Mouse (Mus musculus) limb, embryonic 11.5 days (tissue): Measurements from ENCODE around the gene Terb1. TPM values are rescaled to one million over a fixed set of nuclear protein-coding genes. Genes with fewer than 3 reads are reported as not detected.

ENCODE experiments used
- ATAC-seq: fragments of 200-750 bp; cut with Nextera tagmentation; 2 replicates; pipeline ENCODE4 v1.8.0; 2017; ENCODE audit warnings: low read depth; ENCODE audit not compliant: insufficient number of reproducible peaks, low FRiP score, low TSS enrichment
- DNase-seq: peaks from one replicate; pipeline ENCODE4 v3.0.0-alpha.2; 2015; ENCODE audit warnings: low spot score
- H3K27ac ChIP-seq: fragments of 300-500 bp; sonication (generic); replicated peaks from 2 replicates; pipeline ENCODE4 v1.5.1; 2014; ENCODE audit warnings: low read depth, mild to moderate bottlenecking, low read length
- H3K27me3 ChIP-seq: fragments of 300-500 bp; sonication (generic); 2 replicates; pipeline ENCODE4 v1.6.1; 2014; ENCODE audit warnings: mild to moderate bottlenecking, low read length, mixed read lengths; ENCODE audit not compliant: control insufficient read depth, insufficient read depth
- H3K36me3 ChIP-seq: fragments of 300-500 bp; sonication (generic); 2 replicates; pipeline ENCODE4 v1.6.1; 2014; ENCODE audit warnings: mild to moderate bottlenecking, low read length, moderate library complexity, mixed read lengths; ENCODE audit not compliant: control insufficient read depth, insufficient read depth
- H3K4me1 ChIP-seq: fragments of 300-500 bp; sonication (generic); 2 replicates; pipeline ENCODE4 v1.6.1; 2014; ENCODE audit warnings: low read length, mixed read lengths; ENCODE audit not compliant: control insufficient read depth, insufficient read depth
- H3K4me2 ChIP-seq: fragments of 300-500 bp; sonication (generic); 2 replicates; pipeline ENCODE4 v1.6.1; 2014; ENCODE audit warnings: low read depth, mild to moderate bottlenecking, moderate library complexity; ENCODE audit not compliant: severe bottlenecking
- H3K4me3 ChIP-seq: fragments of 300-500 bp; sonication (generic); 2 replicates; pipeline ENCODE4 v1.5.1; 2014; ENCODE audit warnings: low read depth, low read length
- H3K9ac ChIP-seq: fragments of 300-500 bp; sonication (generic); 2 replicates; pipeline ENCODE4 v1.6.1; 2014; ENCODE audit warnings: mild to moderate bottlenecking, low read length
- H3K9me3 ChIP-seq: fragments of 300-500 bp; sonication (generic); 2 replicates; pipeline ENCODE4 v1.6.1; 2016; ENCODE audit warnings: low read length; ENCODE audit not compliant: control insufficient read depth
- WGBS: fragments of 180-500 bp; shearing (Covaris S2); extraction: QIAGEN DNeasy Blood & Tissue Kit; methylation state at CpG from one replicate; pipeline ENCODE4 v1.1.7; 2014; 5-methylcytosine and 5-hydroxymethylcytosine counted together
- polyA plus RNA-seq: library from polyadenylated mRNA; unstranded; fragments of >200 nt; fragmentation: Nextera tagmentation; extraction: Ambion mirVana; gene quantifications from 2 replicates; pipeline ENCODE4 v1.2.1, GENCODE M21; 2014

The Terb1 gene
- polyA plus RNA-seq, 1 experiment from 2014 or later = 0.24 TPM

- Histone ChIP-seq H3K4me3 (no peak overlapping the region), H3K9ac (no peak overlapping the region), H3K36me3 (peaks cover 7% of the 10 kb centered on the region), H3K27me3 (no peaks in the 10 kb centered on the region), H3K9me3 (no peaks in the 10 kb centered on the region), H3K27ac (no peak overlapping the region), H3K4me1 (no peaks in the 10 kb centered on the region), H3K4me2 (no peak overlapping the region)
- WGBS = 73% methylated on average over 7 of the region's 7 CpGs
- ATAC-seq = no peak
- DNase-seq = no peak
Observed at GRCm38 (mm10) chr8:104412805-104413532, 96.7 kb downstream of the Terb1 start.

- Histone ChIP-seq H3K4me1 (no peaks in the 10 kb centered on the region), H3K9ac (no peak overlapping the region), H3K4me2 (no peak overlapping the region), H3K4me3 (no peak overlapping the region), H3K36me3 (no peaks in the 10 kb centered on the region; the same call in 1 of the 2 replicates), H3K27ac (no peak overlapping the region), H3K27me3 (no peaks in the 10 kb centered on the region), H3K9me3 (no peaks in the 10 kb centered on the region)
- DNase-seq = no peak
- ATAC-seq = no peak
- 80% methylated on average over 3 of the region's 3 CpGs for WGBS
Observed at GRCm38 (mm10) chr8:104411972-104412371, 97.7 kb downstream of the Terb1 start.

DNA sequence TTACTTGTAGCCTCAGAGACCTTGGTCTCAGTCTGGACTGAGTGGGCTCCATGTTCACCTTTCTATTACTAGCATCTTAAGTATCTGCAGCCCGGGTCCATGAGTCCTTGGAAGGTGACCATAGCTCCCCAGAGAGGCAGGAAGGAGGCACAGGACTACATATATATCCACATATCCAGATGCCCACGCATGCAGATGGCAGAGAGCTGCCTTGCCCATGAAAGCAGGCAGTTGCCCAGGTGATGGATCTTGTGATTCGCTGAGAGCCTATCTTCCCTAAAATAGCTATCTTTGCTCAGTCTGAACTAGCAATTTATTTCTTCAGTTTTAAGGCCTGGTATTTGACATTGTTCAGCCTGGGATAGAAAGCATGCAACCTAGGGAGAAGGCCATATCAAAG lies 98.2 kb downstream of the Terb1 start:
- Histone ChIP-seq H3K4me2 (no peak overlapping the region), H3K27ac (no peak overlapping the region), H3K4me3 (no peak overlapping the region), H3K9me3 (no peaks in the 10 kb centered on the region), H3K9ac (no peak overlapping the region), H3K27me3 (no peaks in the 10 kb centered on the region), H3K36me3 (no peaks in the 10 kb centered on the region; the same call in 1 of the 2 replicates), H3K4me1 (no peaks in the 10 kb centered on the region)
- no peak for DNase-seq
- 92% methylated on average over 3 of the region's 3 CpGs for WGBS
- ATAC-seq = no peak

- no peaks in the 10 kb centered on the region for H3K9me3 ChIP-seq
- ATAC-seq = no peak
- H3K9ac ChIP-seq = no peak overlapping the region
- no peaks in the 10 kb centered on the region; the same call in 1 of the 2 replicates for H3K36me3 ChIP-seq
- DNase-seq = no peak
- H3K27ac ChIP-seq = no peak overlapping the region
- no peak overlapping the region for H3K4me3 ChIP-seq
- no peaks in the 10 kb centered on the region for H3K27me3 ChIP-seq
- H3K4me1 ChIP-seq = no peaks in the 10 kb centered on the region
- WGBS = 60% methylated on average over 7 of the region's 7 CpGs
- no peak overlapping the region for H3K4me2 ChIP-seq
Observed at GRCm38 (mm10) chr8:104410628-104411273, 99.0 kb downstream of the Terb1 start.

DNA sequence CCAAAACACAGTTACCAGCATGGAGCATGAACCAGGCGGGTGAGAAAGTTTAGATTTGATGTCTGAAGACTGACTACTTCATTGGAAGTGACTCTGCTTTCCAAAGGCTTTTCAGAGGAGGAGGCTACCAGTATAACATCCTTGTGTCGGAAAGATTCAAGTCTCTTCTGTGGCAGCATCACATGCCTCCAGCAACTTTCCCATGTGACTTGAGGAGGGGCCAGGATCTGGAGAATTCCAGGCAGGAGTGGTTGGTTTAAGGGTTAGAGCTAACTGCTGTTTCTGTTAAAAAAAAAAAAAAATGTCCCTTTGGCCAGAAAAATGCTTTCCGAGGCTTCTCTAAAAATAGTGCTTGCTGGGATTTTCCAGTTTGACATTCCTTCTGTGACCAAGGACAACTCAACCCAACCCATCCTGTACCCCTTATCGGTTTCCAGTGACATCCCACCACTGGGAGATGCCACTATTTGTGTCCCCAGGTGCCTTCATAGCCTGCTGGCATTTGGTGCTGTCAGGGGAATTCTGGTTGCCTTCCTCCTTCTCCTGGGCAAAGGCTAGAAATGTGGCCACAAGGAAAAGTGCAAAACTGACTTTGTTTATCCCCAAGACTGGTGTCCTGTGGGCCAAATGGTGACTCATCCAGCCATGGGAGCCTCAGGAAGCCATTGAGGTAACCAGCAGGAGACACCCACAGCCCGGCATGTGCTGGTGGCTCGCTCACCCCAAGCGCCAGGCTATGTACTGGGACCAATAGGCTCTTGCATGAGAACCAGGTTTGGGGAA lies 101.2 kb downstream of the Terb1 start:
- WGBS = 89% methylated on average over 7 of the region's 7 CpGs
- Histone ChIP-seq H3K4me2 (no peak overlapping the region), H3K27ac (no peak overlapping the region), H3K9ac (no peak overlapping the region), H3K36me3 (no peaks in the 10 kb centered on the region), H3K4me1 (no peaks in the 10 kb centered on the region), H3K9me3 (no peaks in the 10 kb centered on the region), H3K4me3 (no peak overlapping the region), H3K27me3 (no peaks in the 10 kb centered on the region)
- DNase-seq (no peak), ATAC-seq (no peak)

- Histone ChIP-seq H3K27ac (no peak overlapping the region), H3K4me2 (no peak overlapping the region), H3K4me3 (no peak overlapping the region), H3K36me3 (no peaks in the 10 kb centered on the region), H3K4me1 (no peaks in the 10 kb centered on the region), H3K9ac (no peak overlapping the region), H3K27me3 (no peaks in the 10 kb centered on the region), H3K9me3 (no peaks in the 10 kb centered on the region)
- 82% methylated on average over 6 of the region's 6 CpGs for WGBS
- DNase-seq (no peak), ATAC-seq (no peak)
Observed at GRCm38 (mm10) chr8:104406340-104407128, 103.2 kb downstream of the Terb1 start.

DNA sequence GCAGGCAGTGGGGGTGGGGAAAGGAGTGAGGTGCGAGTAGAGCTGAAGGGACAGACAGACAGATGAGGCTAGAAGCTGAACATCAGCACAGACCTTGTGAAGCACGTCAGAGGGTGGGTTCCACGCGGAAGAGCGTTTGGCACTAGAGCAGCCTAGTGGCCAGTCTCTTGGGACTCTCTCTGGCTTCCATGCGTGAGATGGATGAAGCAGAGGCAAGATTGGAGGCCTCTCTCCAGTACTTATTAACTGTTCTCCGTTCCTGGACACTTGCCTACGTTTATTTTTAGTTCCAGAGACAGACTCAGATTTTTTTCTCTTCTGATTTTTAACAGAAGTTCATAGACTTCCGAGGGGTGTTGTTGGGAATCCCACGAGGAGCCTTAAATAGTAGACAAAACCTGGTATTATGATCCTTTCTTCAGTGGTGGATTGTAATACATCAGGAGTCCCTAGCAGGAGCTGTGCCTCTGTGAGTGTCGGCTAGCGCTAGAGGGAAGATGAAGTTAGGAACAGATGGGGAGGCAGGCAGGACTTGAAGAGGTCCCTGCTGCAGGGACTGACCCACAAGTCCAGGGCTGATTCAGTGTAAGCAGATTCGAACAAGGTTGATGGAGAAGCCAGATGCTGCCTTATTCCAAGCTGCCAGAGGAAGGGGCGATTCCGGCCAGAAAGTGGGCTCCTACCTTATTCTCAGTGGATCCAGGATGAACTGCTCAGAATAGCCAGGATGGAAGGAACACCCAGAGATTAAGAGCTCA lies 104.1 kb downstream of the Terb1 start:
- whole genome bisulfite sequencing = 76% methylated on average over 15 of the region's 15 CpGs
- Histone ChIP-seq H3K27me3 (no peaks in the 10 kb centered on the region), H3K4me1 (no peaks in the 10 kb centered on the region), H3K36me3 (no peaks in the 10 kb centered on the region), H3K27ac (no peak overlapping the region), H3K4me2 (no peak overlapping the region), H3K9ac (no peak overlapping the region), H3K4me3 (no peak overlapping the region), H3K9me3 (no peaks in the 10 kb centered on the region)
- no peak for DNase-seq
- ATAC-seq = no peak
